Mouse (Mus musculus) heart, embryonic 11.5 days (tissue): ENCODE results near the gene Pde10a. TPM values are rescaled to one million over a fixed set of nuclear protein-coding genes. Genes with fewer than 3 reads are reported as not detected.

Experiments used
- ATAC-seq: fragments of 200-750 bp; cut with Nextera tagmentation; replicated peaks from 2 replicates; pipeline ENCODE4 v1.8.0; 2017; ENCODE audit warnings: moderate library complexity; ENCODE audit not compliant: insufficient number of reproducible peaks, low FRiP score, low TSS enrichment
- H3K27ac ChIP-seq: fragments of 300-500 bp; sonication (generic); 2 replicates; pipeline ENCODE4 v1.5.1; 2014; ENCODE audit warnings: mild to moderate bottlenecking, low read depth, low read length
- H3K27me3 ChIP-seq: fragments of 300-500 bp; sonication (generic); 2 replicates; pipeline ENCODE4 v1.6.1; 2014; ENCODE audit warnings: mild to moderate bottlenecking, low read length, mixed read lengths; ENCODE audit not compliant: control insufficient read depth, insufficient read depth
- H3K36me3 ChIP-seq: fragments of 300-500 bp; sonication (generic); 2 replicates; pipeline ENCODE4 v1.6.1; 2014; ENCODE audit warnings: mild to moderate bottlenecking, low read length, moderate library complexity, mixed read lengths; ENCODE audit not compliant: control insufficient read depth, insufficient read depth
- H3K4me1 ChIP-seq: fragments of 300-500 bp; sonication (generic); 2 replicates; pipeline ENCODE4 v1.6.1; 2014; ENCODE audit warnings: low read length; ENCODE audit not compliant: control insufficient read depth, insufficient read depth
- H3K4me2 ChIP-seq: fragments of 300-500 bp; sonication (generic); 2 replicates; pipeline ENCODE4 v1.6.1; 2014; ENCODE audit warnings: mild to moderate bottlenecking, moderate library complexity
- H3K4me3 ChIP-seq: fragments of 300-500 bp; sonication (generic); 2 replicates; pipeline ENCODE4 v1.5.1; 2014; ENCODE audit warnings: low read depth, low read length
- H3K9ac ChIP-seq: fragments of 300-500 bp; sonication (generic); 2 replicates; pipeline ENCODE4 v1.6.1; 2014; ENCODE audit warnings: mild to moderate bottlenecking, low read depth, low read length, moderate library complexity
- H3K9me3 ChIP-seq: fragments of 300-500 bp; sonication (generic); replicated peaks from 2 replicates; pipeline ENCODE4 v1.6.1; 2016; ENCODE audit warnings: low read length; ENCODE audit not compliant: control insufficient read depth
- WGBS: fragments of 180-500 bp; shearing (Covaris S2); extraction: QIAGEN DNeasy Blood & Tissue Kit; methylation state at CpG from one replicate; pipeline ENCODE4 v1.1.7; 2014; ENCODE audit not compliant: insufficient replicate concordance; 5-methylcytosine and 5-hydroxymethylcytosine counted together
- polyA plus RNA-seq: library from polyadenylated mRNA; unstranded; fragments of >200 nt; fragmentation: Nextera tagmentation; extraction: Ambion mirVana; gene quantifications from 2 replicates; pipeline ENCODE4 v1.2.1, GENCODE M21; 2014

Pde10a gene
- polyA plus RNA-seq, 1 experiment from 2014 or later = 4.1 TPM

DNA sequence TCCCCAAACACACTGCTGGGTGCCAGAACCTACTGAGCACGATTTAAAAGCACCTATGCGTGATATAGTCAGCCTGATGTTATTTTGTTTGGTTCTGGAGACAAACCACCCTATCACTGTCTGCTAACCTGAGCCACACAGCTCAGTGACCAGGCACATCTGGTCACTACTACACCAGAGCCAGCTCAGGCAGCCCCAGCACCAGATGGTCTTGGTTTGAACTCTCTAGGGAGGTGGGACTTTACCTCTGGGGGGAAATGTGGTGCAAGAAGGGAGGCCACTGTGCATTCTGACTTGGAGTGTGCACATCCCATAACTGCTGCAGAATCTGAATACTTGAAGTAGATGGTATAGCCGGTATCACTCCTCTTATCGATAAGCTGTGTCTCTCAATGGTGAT, 86.7 kb downstream of the Pde10a start:
- H3K27ac ChIP-seq = no peak overlapping the region
- H3K4me1 ChIP-seq = no peaks in the 10 kb centered on the region
- no peak overlapping the region for H3K4me3 ChIP-seq
- ATAC-seq = no peak
- no peak overlapping the region for H3K9ac ChIP-seq
- no peaks in the 10 kb centered on the region for H3K9me3 ChIP-seq
- 72% methylated on average over 4 of the region's 4 CpGs for WGBS
- H3K36me3 ChIP-seq = no peaks in the 10 kb centered on the region
- no peak overlapping the region for H3K4me2 ChIP-seq
- peaks cover 2% of the 10 kb centered on the region; the same call in 1 of the 2 replicates for H3K27me3 ChIP-seq

DNA sequence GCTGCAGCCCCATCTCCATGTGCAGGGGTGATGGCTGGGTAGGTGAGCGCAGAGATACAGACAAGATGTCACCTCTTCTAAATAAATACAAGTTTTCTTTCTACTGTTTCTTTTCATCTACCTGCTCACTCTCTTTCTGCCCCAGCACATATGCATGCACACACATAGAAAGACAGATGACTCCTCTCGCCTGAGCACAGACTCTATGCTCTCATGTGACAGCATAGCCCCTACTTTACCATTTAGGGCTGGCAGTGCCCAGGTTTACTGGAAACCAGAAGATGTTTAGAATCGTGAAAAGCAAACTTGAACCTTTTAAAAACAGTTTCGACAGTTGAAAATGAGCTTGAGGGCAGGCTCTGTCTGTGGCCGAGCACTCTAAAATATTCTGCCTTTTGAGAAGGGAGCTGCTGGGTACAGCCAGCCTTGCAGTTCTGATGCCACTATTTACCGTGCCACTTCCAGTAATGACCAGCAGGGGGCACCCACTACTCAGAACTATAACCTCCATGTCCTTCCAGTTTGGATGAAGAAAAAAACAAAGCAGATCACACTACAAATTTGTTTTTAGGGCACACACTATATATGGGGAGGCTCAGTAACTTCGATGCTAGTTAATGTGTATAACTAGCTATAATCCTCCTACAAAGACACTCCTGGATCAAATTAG, 88.8 kb downstream of the Pde10a start:
- H3K4me3 ChIP-seq = no peak overlapping the region
- ATAC-seq = no peak
- no peak overlapping the region for H3K9ac ChIP-seq
- WGBS = 36% methylated on average over 7 of the region's 7 CpGs
- H3K4me1 ChIP-seq = no peaks in the 10 kb centered on the region
- H3K27me3 ChIP-seq = peaks cover 2% of the 10 kb centered on the region; the same call in 1 of the 2 replicates
- no peak overlapping the region for H3K4me2 ChIP-seq
- H3K9me3 ChIP-seq = no peaks in the 10 kb centered on the region
- H3K27ac ChIP-seq = no peak overlapping the region
- H3K36me3 ChIP-seq = no peaks in the 10 kb centered on the region

DNA sequence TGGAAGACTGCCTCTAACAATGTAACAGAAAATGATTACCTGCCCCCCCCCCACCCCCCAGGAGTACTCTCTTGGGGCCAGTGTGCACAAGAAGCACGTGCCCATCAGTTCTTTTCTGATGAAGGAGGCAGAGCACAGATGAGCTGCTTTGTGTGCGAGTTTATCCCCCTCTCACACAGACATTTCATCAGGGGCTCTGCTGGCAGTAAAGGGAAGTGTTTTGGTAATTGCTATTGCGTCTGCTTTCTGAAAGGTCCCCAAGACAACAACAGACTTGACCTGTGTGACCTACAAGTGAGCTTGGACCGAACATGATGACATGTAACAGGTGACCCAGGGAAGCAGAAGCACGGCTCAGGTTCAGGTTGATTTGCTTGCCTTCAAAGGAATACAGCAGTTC, 95.2 kb downstream of the Pde10a start:
- Histone ChIP-seq H3K4me2 (no peak overlapping the region), H3K27ac (no peak overlapping the region), H3K9me3 (no peaks in the 10 kb centered on the region), H3K9ac (no peak overlapping the region), H3K27me3 (0 out of 2 replicates have a peak, but pooled peaks cover 2% of the 10 kb centered on the region), H3K36me3 (no peaks in the 10 kb centered on the region), H3K4me1 (no peaks in the 10 kb centered on the region), H3K4me3 (no peak overlapping the region)
- no peak for ATAC-seq
- 61% methylated on average over 5 of the region's 5 CpGs for WGBS

DNA sequence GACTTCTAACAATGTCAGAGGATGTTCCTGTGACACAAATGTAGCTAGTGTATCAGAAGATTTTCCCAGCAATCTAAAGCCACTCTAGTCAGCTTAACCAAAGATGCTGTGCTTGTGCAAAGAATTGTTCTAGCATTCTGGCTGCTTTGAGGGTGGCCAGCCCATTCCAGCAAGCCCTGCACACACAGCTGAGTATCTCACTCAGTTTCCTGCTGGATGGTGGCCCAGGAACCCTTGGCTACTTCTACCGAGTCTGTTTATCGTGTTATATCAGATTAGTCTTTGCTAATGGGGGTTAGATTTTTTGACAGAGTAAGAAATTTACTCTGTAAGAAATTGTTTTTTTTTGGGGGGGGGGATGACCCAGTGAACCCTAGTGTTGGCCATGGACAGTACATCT, 95.9 kb downstream of the Pde10a start:
- no peak overlapping the region for H3K4me3 ChIP-seq
- H3K27ac ChIP-seq = no peak overlapping the region
- 69% methylated on average over 2 of the region's 2 CpGs for whole genome bisulfite sequencing
- H3K36me3 ChIP-seq = no peaks in the 10 kb centered on the region
- no peaks in the 10 kb centered on the region for H3K9me3 ChIP-seq
- H3K27me3 ChIP-seq = peaks cover 7% of the 10 kb centered on the region
- no peaks in the 10 kb centered on the region for H3K4me1 ChIP-seq
- H3K4me2 ChIP-seq = no peak overlapping the region
- no peak for ATAC-seq
- no peak overlapping the region for H3K9ac ChIP-seq

DNA sequence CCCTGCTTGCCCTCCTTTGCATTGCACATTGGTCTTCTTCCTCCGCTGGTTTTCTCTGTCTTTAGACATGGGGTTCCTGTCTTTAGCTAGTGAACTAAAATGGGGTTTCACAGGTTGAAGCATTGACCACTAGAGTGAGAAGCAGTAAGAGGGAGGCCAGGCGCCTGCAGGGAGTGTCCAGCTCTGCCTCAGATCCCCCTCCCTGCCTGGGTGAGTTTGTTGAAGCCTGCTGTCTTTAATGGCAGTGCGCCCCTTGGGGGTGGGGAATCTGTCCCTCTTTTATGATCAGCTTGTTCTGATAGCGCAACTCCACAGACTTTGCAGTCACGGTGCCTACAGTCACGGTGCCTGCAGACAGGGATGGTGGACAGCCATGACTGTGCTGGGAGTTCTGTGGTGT, 96.7 kb downstream of the Pde10a start:
- WGBS = 57% methylated on average over 6 of the region's 6 CpGs
- no peak overlapping the region for H3K9ac ChIP-seq
- no peak overlapping the region for H3K27ac ChIP-seq
- no peak overlapping the region for H3K4me3 ChIP-seq
- no peaks in the 10 kb centered on the region for H3K9me3 ChIP-seq
- no peaks in the 10 kb centered on the region for H3K4me1 ChIP-seq
- no peak for ATAC-seq
- peaks cover 7% of the 10 kb centered on the region for H3K27me3 ChIP-seq
- no peaks in the 10 kb centered on the region for H3K36me3 ChIP-seq
- H3K4me2 ChIP-seq = no peak overlapping the region

DNA sequence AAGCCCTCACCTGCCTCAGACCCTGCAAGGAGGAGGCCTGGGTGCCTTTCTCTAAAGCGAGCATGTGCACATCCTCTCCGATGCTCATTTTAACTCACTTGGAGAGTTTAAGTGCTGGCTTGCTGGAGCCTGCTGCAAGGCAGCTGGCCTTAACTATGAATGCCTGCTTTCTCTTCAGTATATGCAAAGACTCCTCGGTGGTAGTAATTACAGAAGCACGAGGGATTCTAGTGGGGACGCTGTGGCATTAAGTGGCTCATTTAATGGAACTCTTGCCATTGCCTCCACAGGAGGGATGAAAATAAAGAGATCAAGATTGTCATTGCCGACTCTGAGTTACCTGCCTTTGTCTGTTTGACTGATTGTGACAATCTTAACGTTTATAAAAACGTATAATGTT, 101.2 kb downstream of the Pde10a start:
- Histone ChIP-seq H3K27me3 (peaks cover 4% of the 10 kb centered on the region), H3K9ac (no peak overlapping the region), H3K4me1 (no peaks in the 10 kb centered on the region), H3K27ac (no peak overlapping the region), H3K9me3 (no peaks in the 10 kb centered on the region), H3K4me2 (no peak overlapping the region), H3K4me3 (no peak overlapping the region), H3K36me3 (no peaks in the 10 kb centered on the region)
- 72% methylated on average over 8 of the region's 8 CpGs for WGBS
- no peak for ATAC-seq

DNA sequence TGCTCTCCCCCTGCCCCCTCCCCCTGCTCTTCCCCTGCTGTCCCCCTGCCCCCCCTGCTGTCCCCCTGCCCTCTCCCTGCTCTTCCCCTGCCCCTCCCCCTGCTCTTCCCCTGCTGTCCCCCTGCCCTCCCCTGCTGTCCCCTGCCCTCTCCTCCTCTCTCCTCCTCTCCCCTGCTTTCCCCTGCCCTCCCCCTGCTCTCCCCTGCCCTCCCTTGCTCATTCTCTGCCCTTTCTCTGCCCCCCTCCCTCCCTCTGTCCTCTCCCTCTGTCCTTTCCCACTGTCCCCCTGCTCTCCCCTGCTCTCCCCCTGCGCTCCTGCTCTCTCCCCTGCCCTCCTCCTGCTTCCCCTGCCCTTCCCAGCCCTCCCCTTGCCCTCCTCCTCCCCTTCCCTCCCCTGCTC, 106.5 kb downstream of the Pde10a start:
- 100% methylated on average over 1 of the region's 1 CpGs for WGBS
- no peak for ATAC-seq

DNA sequence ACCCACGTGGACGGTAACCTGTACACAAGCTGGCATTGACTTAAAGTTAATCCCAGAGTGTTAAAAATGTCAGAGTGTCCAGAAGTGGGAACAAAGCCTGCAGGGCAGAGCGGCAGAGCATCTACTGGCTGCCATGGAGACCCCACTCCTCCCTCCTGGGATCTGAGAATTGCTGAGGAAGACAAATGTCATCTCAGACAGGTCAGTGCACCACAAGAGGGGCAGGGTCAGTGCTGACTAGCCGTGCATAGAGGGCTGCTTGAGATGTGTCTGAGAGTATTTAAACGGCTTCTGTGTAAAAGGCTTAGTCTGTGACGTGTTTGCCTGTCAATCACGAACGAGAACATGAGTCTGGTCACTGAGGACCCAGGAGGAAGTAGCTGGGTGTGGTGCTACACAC, 108.4 kb downstream of the Pde10a start:
- H3K9me3 ChIP-seq = no peaks in the 10 kb centered on the region
- H3K4me2 ChIP-seq = no peak overlapping the region
- no peaks in the 10 kb centered on the region for H3K36me3 ChIP-seq
- 66% methylated on average over 8 of the region's 8 CpGs for WGBS
- H3K27ac ChIP-seq = no peak overlapping the region
- no peaks in the 10 kb centered on the region for H3K4me1 ChIP-seq
- no peak for ATAC-seq
- no peak overlapping the region for H3K4me3 ChIP-seq
- H3K27me3 ChIP-seq = no peaks in the 10 kb centered on the region
- H3K9ac ChIP-seq = no peak overlapping the region

More for the DNA sequence above, 106.5 kb downstream of the Pde10a start:
- no peak overlapping the region for H3K4me3 ChIP-seq
- no peaks in the 10 kb centered on the region for H3K9me3 ChIP-seq
- H3K4me1 ChIP-seq = no peaks in the 10 kb centered on the region
- H3K27me3 ChIP-seq = no peaks in the 10 kb centered on the region
- H3K27ac ChIP-seq = no peak overlapping the region
- H3K36me3 ChIP-seq = no peaks in the 10 kb centered on the region
- H3K9ac ChIP-seq = no peak overlapping the region
- H3K4me2 ChIP-seq = no peak overlapping the region

DNA sequence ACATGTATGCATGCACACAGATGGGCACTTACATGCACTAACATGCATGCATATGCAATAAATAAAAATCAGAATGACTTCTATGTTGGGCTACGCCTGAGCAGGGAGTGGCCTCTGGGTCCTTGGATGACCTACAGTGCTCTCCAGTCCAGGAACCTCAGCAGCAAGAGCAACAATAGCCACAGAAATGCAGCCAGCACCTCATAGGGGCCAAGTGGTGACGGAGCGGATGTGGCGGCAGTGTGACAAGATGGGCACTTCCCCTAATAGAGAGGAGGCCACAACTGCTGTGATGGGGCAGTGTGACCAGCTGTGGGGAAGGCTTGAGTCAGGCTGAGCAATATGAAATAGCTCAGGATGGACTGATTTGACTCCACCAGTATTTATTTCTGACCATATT, 109.3 kb downstream of the Pde10a start:
- 90% methylated on average over 4 of the region's 4 CpGs for WGBS
- Histone ChIP-seq H3K4me3 (no peak overlapping the region), H3K27me3 (no peaks in the 10 kb centered on the region)

More for the DNA sequence above, 109.3 kb downstream of the Pde10a start:
- H3K4me2 ChIP-seq = no peak overlapping the region
- H3K9ac ChIP-seq = no peak overlapping the region
- H3K4me1 ChIP-seq = no peaks in the 10 kb centered on the region
- ATAC-seq = no peak
- no peak overlapping the region for H3K27ac ChIP-seq
- H3K9me3 ChIP-seq = no peaks in the 10 kb centered on the region
- H3K36me3 ChIP-seq = no peaks in the 10 kb centered on the region
